Mouse (Mus musculus) forebrain, embryonic 16.5 days (tissue): ENCODE measurements around the gene 3110009E18Rik. TPM values are rescaled to one million over a fixed set of nuclear protein-coding genes. Genes with fewer than 3 reads are reported as not detected.

Experiments
- ATAC-seq: fragments of 200-750 bp; cut with Nextera tagmentation; 2 replicates; pipeline ENCODE4 v1.8.0; 2017; ENCODE audit warnings: mild to moderate bottlenecking, moderate library complexity
- H3K27ac ChIP-seq: fragments of 300-500 bp; sonication (generic); 2 replicates; pipeline ENCODE4 v1.5.1; 2014; ENCODE audit warnings: low read length, control low read depth
- H3K27me3 ChIP-seq: fragments of 300-500 bp; sonication (generic); replicated peaks from 2 replicates; pipeline ENCODE4 v1.6.1; 2014; ENCODE audit warnings: low read length; ENCODE audit not compliant: control insufficient read depth, insufficient read depth
- H3K36me3 ChIP-seq: fragments of 300-500 bp; sonication (generic); 2 replicates; pipeline ENCODE4 v1.6.1; 2014; ENCODE audit not compliant: control insufficient read depth, insufficient read depth
- H3K4me1 ChIP-seq: fragments of 300-500 bp; sonication (generic); replicated peaks from 2 replicates; pipeline ENCODE4 v1.6.1; 2014; ENCODE audit warnings: low read length; ENCODE audit not compliant: control insufficient read depth, insufficient read depth
- H3K4me2 ChIP-seq: fragments of 300-500 bp; sonication (generic); 2 replicates; pipeline ENCODE4 v1.6.1; 2014; ENCODE audit warnings: mild to moderate bottlenecking, low read length, control low read depth
- H3K4me3 ChIP-seq: fragments of 300-500 bp; sonication (generic); replicated peaks from 2 replicates; pipeline ENCODE4 v1.5.1; 2014; ENCODE audit warnings: mild to moderate bottlenecking, low read length, control low read depth
- H3K9ac ChIP-seq: fragments of 300-500 bp; sonication (generic); replicated peaks from 2 replicates; pipeline ENCODE4 v1.6.1; 2014; ENCODE audit warnings: low read depth, low read length, control low read depth
- H3K9me3 ChIP-seq: fragments of 300-500 bp; sonication (generic); 2 replicates; pipeline ENCODE4 v1.6.1; 2016; ENCODE audit warnings: low read length; ENCODE audit not compliant: control insufficient read depth
- whole genome bisulfite sequencing: fragments of 180-500 bp; shearing (Covaris S2); extraction: QIAGEN DNeasy Blood & Tissue Kit; methylation state at CpG from one replicate; pipeline ENCODE4 v1.1.7; 2014; 5-methylcytosine and 5-hydroxymethylcytosine counted together
- polyA plus RNA-seq: library from polyadenylated mRNA; unstranded; fragments of >200 nt; fragmentation: Nextera tagmentation; extraction: Ambion mirVana; gene quantifications from 2 replicates; pipeline ENCODE4 v1.2.1, GENCODE M21; 2015

The 3110009E18Rik gene
- polyA plus RNA-seq, 1 experiment from 2014 or later = 22.8 TPM

GRCm38 (mm10) chr1:120135934-120136786 lies 15.2 kb downstream of the 3110009E18Rik start:
- Histone ChIP-seq H3K4me3 (no peak overlapping the region), H3K36me3 (no peaks in the 10 kb centered on the region), H3K9me3 (0 out of 2 replicates have a peak, but pooled peaks cover 4% of the 10 kb centered on the region), H3K27me3 (no peaks in the 10 kb centered on the region), H3K4me1 (no peaks in the 10 kb centered on the region; the same call in 1 of the 2 replicates), H3K4me2 (no peak overlapping the region), H3K9ac (no peak overlapping the region), H3K27ac (no peak overlapping the region)
- ATAC-seq = no peak
- WGBS = 78% methylated on average over 7 of the region's 7 CpGs

GRCm38 (mm10) chr1:120138923-120139540 lies 18.0 kb downstream of the 3110009E18Rik start:
- Histone ChIP-seq H3K36me3 (no peaks in the 10 kb centered on the region), H3K9ac (no peak overlapping the region), H3K27me3 (no peaks in the 10 kb centered on the region), H3K4me2 (no peak overlapping the region), H3K4me3 (no peak overlapping the region), H3K9me3 (no peaks in the 10 kb centered on the region), H3K4me1 (peaks cover 7% of the 10 kb centered on the region), H3K27ac (no peak overlapping the region)
- peak; percentile 9; the same call in 1 of the 2 replicates for ATAC-seq
- WGBS = 18% methylated on average over 7 of the region's 7 CpGs

- WGBS = 87% methylated on average over 9 of the region's 9 CpGs
Measured at GRCm38 (mm10) chr1:120140144-120140693, 19.2 kb downstream of the 3110009E18Rik start.

GRCm38 (mm10) chr1:120142551-120142950 lies 21.6 kb downstream of the 3110009E18Rik start:
- Histone ChIP-seq H3K9me3 (no peaks in the 10 kb centered on the region), H3K4me2 (no peak overlapping the region), H3K36me3 (no peaks in the 10 kb centered on the region), H3K27ac (no peak overlapping the region; the same call in 1 of the 2 replicates), H3K9ac (no peak overlapping the region), H3K27me3 (no peaks in the 10 kb centered on the region), H3K4me1 (peaks cover 7% of the 10 kb centered on the region), H3K4me3 (no peak overlapping the region)
- 39% methylated on average over 5 of the region's 5 CpGs for WGBS
- peak; percentile 61 for ATAC-seq

More at GRCm38 (mm10) chr1:120140144-120140693, 19.2 kb downstream of the 3110009E18Rik start:
- Histone ChIP-seq H3K27ac (no peak overlapping the region), H3K27me3 (no peaks in the 10 kb centered on the region), H3K4me2 (no peak overlapping the region), H3K36me3 (no peaks in the 10 kb centered on the region), H3K9me3 (no peaks in the 10 kb centered on the region), H3K9ac (no peak overlapping the region), H3K4me3 (no peak overlapping the region), H3K4me1 (peaks cover 7% of the 10 kb centered on the region)
- ATAC-seq = no peak

GRCm38 (mm10) chr1:120145527-120146216 lies 24.7 kb downstream of the 3110009E18Rik start:
- Histone ChIP-seq H3K4me3 (no peak overlapping the region), H3K27ac (no peak overlapping the region), H3K4me2 (no peak overlapping the region), H3K9me3 (no peaks in the 10 kb centered on the region), H3K4me1 (peaks cover 7% of the 10 kb centered on the region), H3K9ac (no peak overlapping the region), H3K27me3 (no peaks in the 10 kb centered on the region), H3K36me3 (no peaks in the 10 kb centered on the region)
- WGBS = 67% methylated on average over 8 of the region's 8 CpGs
- no peak for ATAC-seq

GRCm38 (mm10) chr1:120146994-120147393 lies 26.0 kb downstream of the 3110009E18Rik start:
- Histone ChIP-seq H3K27ac (no peak overlapping the region), H3K9ac (no peak overlapping the region), H3K4me1 (peaks cover 7% of the 10 kb centered on the region), H3K27me3 (no peaks in the 10 kb centered on the region), H3K4me3 (no peak overlapping the region), H3K9me3 (no peaks in the 10 kb centered on the region), H3K36me3 (no peaks in the 10 kb centered on the region), H3K4me2 (no peak overlapping the region)
- ATAC-seq = no peak

GRCm38 (mm10) chr1:120154232-120154631 lies 33.2 kb downstream of the 3110009E18Rik start:
- ATAC-seq = no peak
- Histone ChIP-seq H3K36me3 (no peaks in the 10 kb centered on the region), H3K27me3 (no peaks in the 10 kb centered on the region)

GRCm38 (mm10) chr1:120155325-120155724 lies 34.3 kb downstream of the 3110009E18Rik start:
- WGBS = 27% methylated on average over 1 of the region's 1 CpGs
- no peaks in the 10 kb centered on the region for H3K27me3 ChIP-seq
- ATAC-seq = no peak

More at GRCm38 (mm10) chr1:120154232-120154631, 33.2 kb downstream of the 3110009E18Rik start:
- Histone ChIP-seq H3K4me2 (no peak overlapping the region), H3K9ac (no peak overlapping the region), H3K27ac (no peak overlapping the region), H3K4me3 (no peak overlapping the region), H3K9me3 (no peaks in the 10 kb centered on the region), H3K4me1 (no peaks in the 10 kb centered on the region)

More at GRCm38 (mm10) chr1:120155325-120155724, 34.3 kb downstream of the 3110009E18Rik start:
- Histone ChIP-seq H3K9me3 (no peaks in the 10 kb centered on the region), H3K27ac (no peak overlapping the region), H3K4me1 (no peaks in the 10 kb centered on the region), H3K4me2 (no peak overlapping the region), H3K9ac (no peak overlapping the region), H3K36me3 (no peaks in the 10 kb centered on the region), H3K4me3 (no peak overlapping the region)
